Mouse (Mus musculus): ENCODE measurements around the gene Golm1.

The Golm1 gene

GRCm38 (mm10) chr13:59647484-59647883 is 28.1 kb downstream of the Golm1 start:
- DNase-seq (ENCODE audit: low read depth, low spot score), result no peak

GRCm38 (mm10) chr13:59646674-59647244 is 28.9 kb downstream of the Golm1 start:
- DNase-seq (ENCODE audit: low read depth, low spot score), result no peak

- DNase-seq (ENCODE audit: low read depth, low spot score), result no peak
Measured at GRCm38 (mm10) chr13:59645491-59645890, 30.1 kb downstream of the Golm1 start.

GRCm38 (mm10) chr13:59642818-59643217 is 32.8 kb downstream of the Golm1 start:
- DNase-seq (ENCODE audit: low read depth, low spot score), result no peak

- no peak for DNase-seq (ENCODE audit: low read depth, low spot score)
Measured at GRCm38 (mm10) chr13:59640178-59640440, 35.5 kb downstream of the Golm1 start.

GRCm38 (mm10) chr13:59639368-59640177 is 36.0 kb downstream of the Golm1 start:
- no peak for DNase-seq (ENCODE audit: low read depth, low spot score)

GRCm38 (mm10) chr13:59637800-59638199 is 37.8 kb downstream of the Golm1 start:
- DNase-seq (ENCODE audit: low read depth, low spot score), result no peak

- DNase-seq (ENCODE audit: low read depth, low spot score), result no peak
Measured at GRCm38 (mm10) chr13:59634637-59635036, 41.0 kb downstream of the Golm1 start.

- no peak for DNase-seq (ENCODE audit: low read depth, low spot score)
Measured at GRCm38 (mm10) chr13:59626739-59627138, 48.9 kb downstream of the Golm1 start.

- DNase-seq (ENCODE audit: low read depth, low spot score), result no peak
Measured at GRCm38 (mm10) chr13:59624903-59625302, 50.7 kb downstream of the Golm1 start.

- no peak for DNase-seq (ENCODE audit: low read depth, low spot score)
Measured at GRCm38 (mm10) chr13:59624389-59624788, 51.2 kb downstream of the Golm1 start.

- no peak for DNase-seq (ENCODE audit: low read depth, low spot score)
Measured at GRCm38 (mm10) chr13:59621643-59622489, 53.7 kb downstream of the Golm1 start.

GRCm38 (mm10) chr13:59618463-59618862 is 57.1 kb downstream of the Golm1 start:
- DNase-seq (ENCODE audit: low read depth, low spot score), result no peak

- no peak for DNase-seq (ENCODE audit: low read depth, low spot score)
Measured at GRCm38 (mm10) chr13:59615554-59615953, 60.1 kb downstream of the Golm1 start.

- DNase-seq (ENCODE audit: low read depth, low spot score), result no peak
Measured at GRCm38 (mm10) chr13:59615152-59615551, 60.5 kb downstream of the Golm1 start.

GRCm38 (mm10) chr13:59613868-59614267 is 61.7 kb downstream of the Golm1 start:
- no peak for DNase-seq (ENCODE audit: low read depth, low spot score)

GRCm38 (mm10) chr13:59610437-59610836 is 65.2 kb downstream of the Golm1 start:
- no peak for DNase-seq (ENCODE audit: low read depth, low spot score)

GRCm38 (mm10) chr13:59609885-59610284 is 65.7 kb downstream of the Golm1 start:
- DNase-seq (ENCODE audit: low read depth, low spot score), result no peak

GRCm38 (mm10) chr13:59605221-59605922 is 70.2 kb downstream of the Golm1 start:
- DNase-seq (ENCODE audit: low read depth, low spot score), result no peak

GRCm38 (mm10) chr13:59604511-59604910 is 71.1 kb downstream of the Golm1 start:
- no peak for DNase-seq (ENCODE audit: low read depth, low spot score)

GRCm38 (mm10) chr13:59603096-59603495 is 72.5 kb downstream of the Golm1 start:
- DNase-seq (ENCODE audit: low read depth, low spot score), result no peak

GRCm38 (mm10) chr13:59592630-59593029 is 83.0 kb downstream of the Golm1 start:
- no peak for DNase-seq (ENCODE audit: low read depth, low spot score)
